Comparison of ENCODE assay signal across 28 mouse cellular contexts in the genomic region with DNA sequence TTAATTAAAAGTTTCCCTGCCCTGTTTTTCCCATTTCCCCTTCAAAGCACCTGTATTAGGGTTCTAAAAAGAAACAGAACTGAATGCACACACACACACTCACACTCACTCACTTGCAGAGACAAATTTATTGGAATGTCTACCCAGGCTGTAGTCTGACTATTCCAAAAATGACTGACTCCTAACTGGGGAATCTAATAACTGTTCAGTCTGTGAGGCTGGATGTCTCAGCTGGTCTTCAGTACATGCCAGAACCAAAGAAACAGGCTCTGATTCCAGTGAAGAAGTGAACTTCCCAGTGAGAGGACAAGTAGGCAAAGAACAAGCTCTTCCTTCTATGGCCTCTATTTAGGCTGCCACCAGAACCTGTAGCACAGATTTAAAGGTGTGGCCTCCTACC. TPM values are rescaled to one million over a fixed set of nuclear protein-coding genes. Genes with fewer than 3 reads are reported as not detected.
"Had no signal": no experiment of that assay in that cellular context is flagged by ENCODE, and none has a peak within 500 bp of the region (broad histone marks: within the 10 kb centered on the region; RNA-seq: fewer than 3 reads in every experiment).

No protein-coding gene starts in this region.

- H3K9ac ChIP-seq: liver, embryonic 15.5 days; liver, postnatal 0 days; lung, embryonic 15.5 days; midbrain, embryonic 12.5 days; neural tube, embryonic 13.5 days; neural tube, embryonic 15.5 days had no signal

- H3K4me3 ChIP-seq: liver, embryonic 15.5 days; lung, embryonic 15.5 days; megakaryocyte, embryonic 14.5 days; midbrain, embryonic 12.5 days; neural tube, embryonic 13.5 days; neural tube, embryonic 15.5 days had no signal

- H3K36me3 ChIP-seq: midbrain, embryonic 12.5 days; neural tube, embryonic 13.5 days; neural tube, embryonic 15.5 days had no signal

- DNase-seq: liver, postnatal 0 days; lung, adult 2 months; lung, postnatal 14 days; lung, postnatal 36 days; midbrain, embryonic 14.5 days; retina, postnatal 1 day; right cerebral cortex, adult 18-20 months; right cerebral cortex, postnatal 25 days; right cerebral cortex, postnatal 4 days; spleen, adult 18-20 months; thymus, adult 2 months; thymus, postnatal 25 days; thymus, postnatal 4 days had no signal

- H3K27ac ChIP-seq: liver, embryonic 15.5 days; lung, embryonic 15.5 days; macrophage; midbrain, embryonic 12.5 days; neural tube, embryonic 13.5 days; neural tube, embryonic 15.5 days had no signal

- H3K9me3 ChIP-seq: liver, embryonic 15.5 days; lung, embryonic 15.5 days; megakaryocyte, embryonic 14.5 days; midbrain, embryonic 12.5 days; neural tube, embryonic 13.5 days; neural tube, embryonic 15.5 days had no signal

- H3K4me1 ChIP-seq: liver, embryonic 15.5 days; lung, embryonic 15.5 days; megakaryocyte, embryonic 14.5 days; midbrain, embryonic 12.5 days; neural tube, embryonic 13.5 days; neural tube, embryonic 15.5 days had no signal

- H3K27me3 ChIP-seq: liver, embryonic 15.5 days; lung, embryonic 15.5 days; megakaryocyte, embryonic 14.5 days; midbrain, embryonic 12.5 days; neural tube, embryonic 13.5 days; neural tube, embryonic 15.5 days had no signal

- H3K4me2 ChIP-seq: liver, embryonic 15.5 days; lung, embryonic 15.5 days; midbrain, embryonic 12.5 days; neural tube, embryonic 13.5 days; neural tube, embryonic 15.5 days had no signal

- ATAC-seq: liver, postnatal 0 days; lung, postnatal 0 days had no signal

RNA-seq across cellular contexts. Expression of gene Scgb2a2, which starts 18.1 kb away (rescaled TPM):
- polyA plus RNA-seq: liver, embryonic 15.5 days; liver, postnatal 0 days; lung, adult 2 months; lung, embryonic 15.5 days; lung, postnatal 0 days; macrophage; midbrain, embryonic 12.5 days; midbrain, embryonic 14.5 days; midbrain, postnatal 0 days; neural tube, embryonic 11.5 days; neural tube, embryonic 13.5 days; neural tube, embryonic 15.5 days; small intestine, adult 2 months; stomach, embryonic 14.5 days; stomach, embryonic 16.5 days; testis, adult 2 months; thymus, adult 2 months; urinary bladder, adult 2 months had no signal
